Mouse (Mus musculus) bone marrow macrophage, adult 2 months (primary cell): ENCODE measurements around the gene Aacs.

ENCODE experiments used
- CTCF ChIP-seq: IDR thresholded peaks from 2 replicates; pipeline ENCODE4 v1.5.1; 2012; ENCODE audit warnings: low read depth, mild to moderate bottlenecking, low read length, moderate library complexity
- POLR2A ChIP-seq: IDR thresholded peaks from 2 replicates; pipeline ENCODE4 v1.6.1; 2012; ENCODE audit warnings: mild to moderate bottlenecking, low read depth, low read length, borderline replicate concordance

- TF ChIP-seq POLR2A, result no peak
- no peak for TF ChIP-seq CTCF
These were observed 57.7 kb downstream of the Aacs start for GRCm38 (mm10) chr5:125533225-125533900.
